Mouse (Mus musculus): Measurements from ENCODE around the gene Gdpgp1. TPM values are rescaled to one million over a fixed set of nuclear protein-coding genes. Genes with fewer than 3 reads are reported as not detected.
A peak's percentile ranks its signal among the peaks of the same experiment; 100 is the strongest.

Gdpgp1 gene
- polyA plus RNA-seq, 1 experiment, result 0.91 TPM

DNA sequence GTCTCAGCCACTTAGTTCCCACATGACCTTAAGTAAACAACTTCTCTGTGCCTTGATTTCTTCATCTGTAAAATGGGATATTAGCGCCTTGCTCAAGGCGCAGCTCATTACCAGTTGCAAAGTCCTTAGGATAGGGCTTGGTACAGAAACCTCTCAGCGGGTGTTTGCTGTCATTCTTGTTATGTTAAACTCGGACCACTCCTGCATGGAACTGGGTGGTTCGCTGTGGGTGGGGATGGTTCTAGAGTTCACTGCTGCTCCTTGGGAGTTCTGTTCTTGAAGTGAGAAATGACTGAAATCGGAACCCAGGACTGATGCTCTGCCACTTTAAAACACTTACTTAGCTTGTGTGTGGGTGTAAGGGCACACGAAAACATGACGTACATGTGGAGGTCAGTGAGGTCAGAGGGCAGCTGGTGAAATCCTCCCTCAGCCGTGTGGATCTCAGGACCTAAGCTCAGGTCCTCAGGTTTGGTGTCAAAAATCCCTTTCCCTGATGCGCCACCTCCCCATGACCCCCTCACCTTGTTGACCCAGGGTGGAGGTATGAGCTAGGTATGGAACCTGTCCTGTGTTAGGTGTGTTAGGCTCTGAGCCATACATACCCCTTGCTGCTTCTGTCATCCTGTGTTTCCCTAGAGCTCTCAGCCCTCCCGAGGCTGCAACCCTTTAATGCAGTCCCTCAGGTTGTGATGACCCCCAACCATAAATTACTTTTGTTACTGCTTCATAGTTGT, 32.6 kb upstream of the Gdpgp1 start:
- Histone ChIP-seq H3K4me3 (peak overlapping the region; percentile 55), H3K79me2 (ENCODE audit: control insufficient read depth, insufficient read depth) (peaks cover 65% of the 10 kb centered on the region), H3K36me3 (ENCODE audit: control insufficient read depth, insufficient read depth) (no peaks in the 10 kb centered on the region), H3ac (ENCODE audit: control insufficient read depth, insufficient read length) (no peak overlapping the region), H3K4me2 (ENCODE audit: low read depth) (peak overlapping the region; percentile 79), H3K27me3 (ENCODE audit: control insufficient read depth, insufficient read depth, insufficient read length) (no peaks in the 10 kb centered on the region)
- TF ChIP-seq MYOG (IDR thresholded peaks at IDR 0.05; ENCODE audit: control insufficient read depth in 1 of 3, insufficient read depth in 1 of 3, insufficient read length in 2 of 3, low read depth in 2 of 3) (no peak), REST (IDR thresholded peaks at IDR 0.05; ENCODE audit: insufficient read depth, insufficient read length) (no peak), MAX (IDR thresholded peaks at IDR 0.05; ENCODE audit: low read depth) (no peak), TCF12 (IDR thresholded peaks at IDR 0.05; ENCODE audit: insufficient read depth, poor library complexity, severe bottlenecking) (no peak), MYOD1 (IDR thresholded peaks at IDR 0.05; ENCODE audit: control insufficient read depth in 1 of 3, insufficient read length in 2 of 3, low read depth in 2 of 3) (no peak), SRF (IDR thresholded peaks at IDR 0.05; ENCODE audit: control insufficient read depth, insufficient read length, low read depth) (no peak), USF1 (IDR thresholded peaks at IDR 0.05; ENCODE audit: low read depth) (no peak), CEBPB (IDR thresholded peaks at IDR 0.05; ENCODE audit: insufficient read depth, poor library complexity, severe bottlenecking) (no peak), TCF3 (IDR thresholded peaks at IDR 0.05; ENCODE audit: insufficient read length, low read depth) (no peak), POLR2A (IDR thresholded peaks at IDR 0.05; ENCODE audit: insufficient read length, low read depth) (no peak), E2F4 (IDR thresholded peaks at IDR 0.05; ENCODE audit: insufficient read depth) (no peak)

DNA sequence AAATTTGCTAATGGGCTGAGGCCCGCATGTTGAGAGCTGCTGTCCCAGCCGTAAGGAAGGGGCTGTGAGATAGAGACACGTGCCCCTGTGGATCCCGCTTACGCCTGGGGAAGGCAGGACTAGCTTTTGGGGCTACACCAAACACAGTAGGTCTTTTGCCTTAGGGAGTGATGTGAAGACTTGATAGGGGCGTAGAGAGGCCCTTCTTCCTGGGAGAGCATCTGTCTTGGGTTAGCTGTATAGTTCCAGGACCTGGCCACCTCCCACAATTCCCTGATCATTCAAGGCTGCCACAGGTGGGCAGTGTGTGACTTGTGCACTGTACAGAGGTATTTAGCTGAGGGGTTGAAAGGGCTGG, 32.1 kb upstream of the Gdpgp1 start:
- no peak overlapping the region for H3ac ChIP-seq (ENCODE audit: control insufficient read depth, insufficient read length)
- peaks cover 67% of the 10 kb centered on the region for H3K79me2 ChIP-seq (ENCODE audit: control insufficient read depth, insufficient read depth)
- no peak overlapping the region for H3K4me3 ChIP-seq
- H3K4me2 ChIP-seq (ENCODE audit: low read depth), result peak overlapping the region; percentile 79
- no peaks in the 10 kb centered on the region for H3K36me3 ChIP-seq (ENCODE audit: control insufficient read depth, insufficient read depth)
- TF ChIP-seq REST (IDR thresholded peaks at IDR 0.05; ENCODE audit: insufficient read depth, insufficient read length), result no peak
- TF ChIP-seq USF1 (IDR thresholded peaks at IDR 0.05; ENCODE audit: low read depth), result no peak
- no peak for TF ChIP-seq MYOD1 (IDR thresholded peaks at IDR 0.05; ENCODE audit: control insufficient read depth in 1 of 3, insufficient read length in 2 of 3, low read depth in 2 of 3)
- no peak for TF ChIP-seq MAX (IDR thresholded peaks at IDR 0.05; ENCODE audit: low read depth)
- TF ChIP-seq TCF3 (IDR thresholded peaks at IDR 0.05; ENCODE audit: insufficient read length, low read depth), result no peak
- TF ChIP-seq TCF12 (IDR thresholded peaks at IDR 0.05; ENCODE audit: insufficient read depth, poor library complexity, severe bottlenecking), result no peak
- TF ChIP-seq POLR2AphosphoS2 (IDR thresholded peaks at IDR 0.05; ENCODE audit: insufficient read length, low read depth), result no peak
- TF ChIP-seq E2F4 (IDR thresholded peaks at IDR 0.05; ENCODE audit: insufficient read depth), result no peak
- no peak for TF ChIP-seq CEBPB (IDR thresholded peaks at IDR 0.05; ENCODE audit: insufficient read depth, poor library complexity, severe bottlenecking)
- no peak for TF ChIP-seq MYOG (IDR thresholded peaks at IDR 0.05; ENCODE audit: control insufficient read depth in 1 of 3, insufficient read depth in 1 of 3, insufficient read length in 2 of 3, low read depth in 2 of 3)
- TF ChIP-seq POLR2A (IDR thresholded peaks at IDR 0.05; ENCODE audit: insufficient read length, low read depth), result no peak
- no peaks in the 10 kb centered on the region for H3K27me3 ChIP-seq (ENCODE audit: control insufficient read depth, insufficient read depth, insufficient read length)

DNA sequence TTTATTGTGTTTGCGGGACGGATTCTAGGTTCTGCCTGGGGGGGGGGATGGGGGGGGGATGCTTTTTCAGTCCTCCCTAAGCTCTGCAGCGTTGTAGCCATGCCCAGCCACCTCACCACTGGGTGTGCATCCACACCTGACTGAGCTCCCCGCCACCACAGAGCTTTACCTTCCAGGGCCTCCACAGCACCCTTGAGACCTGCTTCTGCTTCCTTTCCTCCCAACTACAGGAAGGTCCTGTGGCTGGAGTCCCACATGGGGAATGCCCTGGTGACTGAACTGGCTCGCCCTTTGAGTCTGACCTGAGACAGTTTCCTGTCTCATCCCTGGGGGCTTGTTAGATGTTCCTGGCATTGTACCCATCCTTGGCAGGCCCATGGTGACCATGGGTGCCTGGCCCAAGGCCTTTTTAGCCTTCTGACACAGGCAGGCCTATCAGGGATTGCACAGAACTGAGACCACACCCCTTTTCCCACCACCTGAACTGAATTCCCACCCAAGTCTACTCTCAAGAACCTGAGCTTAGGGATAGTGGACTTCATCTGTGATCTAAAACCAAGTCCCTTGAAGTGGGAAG, 31.6 kb upstream of the Gdpgp1 start:
- Histone ChIP-seq H3K4me2 (ENCODE audit: low read depth) (no peak overlapping the region), H3K79me2 (ENCODE audit: control insufficient read depth, insufficient read depth) (peaks cover 72% of the 10 kb centered on the region), H3ac (ENCODE audit: control insufficient read depth, insufficient read length) (no peak overlapping the region), H3K4me3 (no peak overlapping the region), H3K36me3 (ENCODE audit: control insufficient read depth, insufficient read depth) (no peaks in the 10 kb centered on the region), H3K27me3 (ENCODE audit: control insufficient read depth, insufficient read depth, insufficient read length) (no peaks in the 10 kb centered on the region)
- TF ChIP-seq E2F4 (IDR thresholded peaks at IDR 0.05; ENCODE audit: insufficient read depth) (no peak), TCF3 (IDR thresholded peaks at IDR 0.05; ENCODE audit: insufficient read length, low read depth) (no peak)

DNA sequence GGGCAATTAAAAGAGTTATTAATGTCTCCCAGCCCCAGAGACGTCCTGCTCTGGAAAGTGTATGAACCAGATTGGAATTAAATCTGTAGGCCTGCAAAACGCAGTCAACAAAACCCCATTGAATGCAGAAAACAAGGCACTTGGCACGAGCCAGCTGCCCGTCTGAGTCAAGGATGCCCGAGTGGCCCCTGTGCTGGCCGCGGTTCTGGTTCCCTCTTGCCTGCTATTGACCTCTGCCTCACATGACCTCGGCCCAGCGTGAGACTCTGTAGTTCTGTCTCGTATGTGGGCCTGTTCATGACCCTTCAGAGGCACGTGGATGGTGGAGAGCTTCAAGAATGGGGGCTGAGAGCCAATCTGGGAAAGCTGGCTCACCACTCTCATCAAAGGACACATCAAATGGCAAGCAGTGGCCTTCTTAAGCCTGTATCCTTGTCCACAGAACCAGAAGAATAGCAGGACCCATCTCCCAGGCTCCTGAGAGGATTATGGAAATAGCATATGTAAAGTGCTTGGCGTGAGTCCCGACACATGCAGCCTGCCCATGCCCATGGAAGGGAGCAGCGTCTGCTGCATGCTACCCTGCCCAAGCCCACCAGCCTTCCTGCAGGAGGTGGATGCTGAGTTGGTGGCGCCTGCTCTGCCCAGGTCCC, 30.7 kb upstream of the Gdpgp1 start:
- Histone ChIP-seq H3K4me3 (no peak overlapping the region), H3K4me2 (ENCODE audit: low read depth) (no peak overlapping the region), H3K79me2 (ENCODE audit: control insufficient read depth, insufficient read depth) (peaks cover 81% of the 10 kb centered on the region), H3K27me3 (ENCODE audit: control insufficient read depth, insufficient read depth, insufficient read length) (no peaks in the 10 kb centered on the region), H3ac (ENCODE audit: control insufficient read depth, insufficient read length) (no peak overlapping the region), H3K36me3 (ENCODE audit: control insufficient read depth, insufficient read depth) (no peaks in the 10 kb centered on the region)
- TF ChIP-seq TCF3 (IDR thresholded peaks at IDR 0.05; ENCODE audit: insufficient read length, low read depth) (no peak), POLR2AphosphoS2 (IDR thresholded peaks at IDR 0.05; ENCODE audit: insufficient read length, low read depth) (peak; percentile 11)

DNA sequence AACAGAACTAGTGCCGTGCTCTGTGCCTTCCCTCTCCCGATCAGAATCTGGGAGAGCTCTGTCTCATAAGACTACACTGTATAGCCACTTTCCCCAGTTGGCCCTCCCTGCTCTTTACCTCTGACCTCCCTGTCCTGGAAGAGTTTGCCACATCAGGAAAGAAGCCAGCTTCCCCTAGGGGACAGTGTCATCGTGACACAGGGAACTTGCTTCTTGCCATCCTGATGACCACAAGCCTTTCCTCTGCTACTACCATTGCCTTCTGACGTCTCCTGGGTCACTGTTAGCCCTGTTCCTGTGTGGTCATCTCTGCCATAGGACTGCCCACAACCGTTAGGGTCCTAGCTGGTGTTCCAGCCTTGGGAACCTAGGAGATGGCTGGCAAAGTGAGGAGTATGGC, 29.7 kb upstream of the Gdpgp1 start:
- TF ChIP-seq REST (IDR thresholded peaks at IDR 0.05; ENCODE audit: insufficient read depth, insufficient read length) (no peak), E2F4 (IDR thresholded peaks at IDR 0.05; ENCODE audit: insufficient read depth) (no peak), MYOG (IDR thresholded peaks at IDR 0.05; ENCODE audit: control insufficient read depth in 1 of 3, insufficient read depth in 1 of 3, insufficient read length in 2 of 3, low read depth in 2 of 3) (no peak), TCF3 (IDR thresholded peaks at IDR 0.05; ENCODE audit: insufficient read length, low read depth) (no peak), MYOD1 (IDR thresholded peaks at IDR 0.05; ENCODE audit: control insufficient read depth in 1 of 3, insufficient read length in 2 of 3, low read depth in 2 of 3) (no peak), POLR2AphosphoS2 (IDR thresholded peaks at IDR 0.05; ENCODE audit: insufficient read length, low read depth) (no peak), TCF12 (IDR thresholded peaks at IDR 0.05; ENCODE audit: insufficient read depth, poor library complexity, severe bottlenecking) (no peak), USF1 (IDR thresholded peaks at IDR 0.05; ENCODE audit: low read depth) (no peak), CEBPB (IDR thresholded peaks at IDR 0.05; ENCODE audit: insufficient read depth, poor library complexity, severe bottlenecking) (no peak)
- Histone ChIP-seq H3K4me3 (no peak overlapping the region), H3ac (ENCODE audit: control insufficient read depth, insufficient read length) (no peak overlapping the region), H3K79me2 (ENCODE audit: control insufficient read depth, insufficient read depth) (peaks cover 91% of the 10 kb centered on the region), H3K4me2 (ENCODE audit: low read depth) (no peak overlapping the region), H3K36me3 (ENCODE audit: control insufficient read depth, insufficient read depth) (no peaks in the 10 kb centered on the region), H3K27me3 (ENCODE audit: control insufficient read depth, insufficient read depth, insufficient read length) (no peaks in the 10 kb centered on the region)
